Mouse (Mus musculus) forebrain, embryonic 13.5 days (tissue): ENCODE data around the gene Thoc3. TPM values are rescaled to one million over a fixed set of nuclear protein-coding genes. Genes with fewer than 3 reads are reported as not detected.

Source experiments
- ATAC-seq: fragments of 200-750 bp; cut with Nextera tagmentation; 2 replicates; pipeline ENCODE4 v1.8.0; 2017
- H3K27ac ChIP-seq: fragments of 300-500 bp; sonication (generic); 2 replicates; pipeline ENCODE4 v1.5.1; 2015; ENCODE audit warnings: inconsistent platforms, mild to moderate bottlenecking, moderate library complexity
- H3K27me3 ChIP-seq: fragments of 300-500 bp; sonication (generic); 2 replicates; pipeline ENCODE4 v1.6.1; 2015; ENCODE audit warnings: mild to moderate bottlenecking, inconsistent platforms
- H3K36me3 ChIP-seq: fragments of 300-500 bp; sonication (generic); 2 replicates; pipeline ENCODE4 v1.6.1; 2015; ENCODE audit warnings: mild to moderate bottlenecking, inconsistent platforms; ENCODE audit not compliant: poor library complexity, severe bottlenecking
- H3K4me1 ChIP-seq: fragments of 300-500 bp; sonication (generic); 2 replicates; pipeline ENCODE4 v1.6.1; 2015; ENCODE audit warnings: inconsistent platforms
- H3K4me2 ChIP-seq: fragments of 300-500 bp; sonication (generic); 2 replicates; pipeline ENCODE4 v1.6.1; 2015; ENCODE audit warnings: inconsistent platforms, mild to moderate bottlenecking, moderate library complexity
- H3K4me3 ChIP-seq: fragments of 300-500 bp; sonication (generic); 2 replicates; pipeline ENCODE4 v1.5.1; 2015; ENCODE audit warnings: mild to moderate bottlenecking, inconsistent platforms
- H3K9ac ChIP-seq: fragments of 300-500 bp; sonication (generic); 2 replicates; pipeline ENCODE4 v1.6.1; 2015; ENCODE audit warnings: mild to moderate bottlenecking, inconsistent platforms
- H3K9me3 ChIP-seq: fragments of 300-500 bp; sonication (generic); replicated peaks from 2 replicates; pipeline ENCODE4 v1.6.1; 2016; ENCODE audit warnings: inconsistent platforms
- WGBS: fragments of 180-500 bp; shearing (Covaris S2); methylation state at CpG from one replicate; pipeline ENCODE4 v1.1.7; 2015; 5-methylcytosine and 5-hydroxymethylcytosine counted together
- polyA plus RNA-seq: library from polyadenylated mRNA; unstranded; fragments of >200 nt; fragmentation: Nextera tagmentation; extraction: Ambion mirVana; gene quantifications from 2 replicates; pipeline ENCODE4 v1.2.1, GENCODE M21; 2015

The Thoc3 gene
- polyA plus RNA-seq, 1 experiment from 2014 or later, result 113 TPM

DNA sequence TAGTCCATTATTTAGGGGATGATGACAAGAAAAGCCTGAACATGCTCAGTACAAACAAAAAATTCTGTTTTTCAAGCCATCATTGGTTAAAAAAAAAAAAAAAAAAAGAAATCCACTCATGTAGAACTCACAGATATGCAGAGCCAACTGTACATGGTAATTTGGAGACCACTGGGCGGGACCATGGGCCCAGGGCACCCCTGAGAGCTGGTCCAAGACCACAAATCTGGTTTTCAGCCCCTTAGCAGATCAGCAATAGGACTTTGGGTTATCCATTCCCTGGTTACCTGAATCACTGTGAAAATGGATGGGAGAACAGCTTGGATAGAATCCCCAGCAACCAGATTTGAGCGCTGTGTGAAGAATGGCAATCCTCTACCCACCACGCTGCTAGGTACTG is 57.0 kb downstream of the Thoc3 start:
- 78% methylated on average over 3 of the region's 3 CpGs for WGBS
- Histone ChIP-seq H3K9me3 (no peaks in the 10 kb centered on the region), H3K4me3 (no peak overlapping the region), H3K9ac (no peak overlapping the region), H3K27ac (peak overlapping the region; percentile 51; the same call in 1 of the 2 replicates), H3K4me2 (no peak overlapping the region), H3K4me1 (peaks cover 16% of the 10 kb centered on the region), H3K27me3 (no peaks in the 10 kb centered on the region), H3K36me3 (no peaks in the 10 kb centered on the region)
- ATAC-seq, result no peak

Other genes starting within 250 kb of the Thoc3 start
- gene Cplx2, start 97.5 kb downstream of the Thoc3 start, polyA plus RNA-seq, result 20.0 and 22.8 TPM in 2 replicates
- 17.7 and 17.8 TPM in 2 replicates for gene Simc1, start 34.9 kb upstream of the Thoc3 start, polyA plus RNA-seq
- gene 4833439L19Rik, start 96.6 kb upstream of the Thoc3 start, polyA plus RNA-seq, result 262 and 276 TPM in 2 replicates
- 52.1 and 53.5 TPM in 2 replicates for gene Arl10, start 106.2 kb upstream of the Thoc3 start, polyA plus RNA-seq
- 59.6 and 66.2 TPM in 2 replicates for gene Nop16, start 121.2 kb upstream of the Thoc3 start, polyA plus RNA-seq
- gene Higd2a, start 121.4 kb upstream of the Thoc3 start, polyA plus RNA-seq, result 204 and 209 TPM in 2 replicates
- 57.2 and 60.3 TPM in 2 replicates for gene Cltb, start 142.5 kb upstream of the Thoc3 start, polyA plus RNA-seq
- 69.4 and 73.2 TPM in 2 replicates for gene Faf2, start 152.9 kb upstream of the Thoc3 start, polyA plus RNA-seq
- 98.6 and 98.8 TPM in 2 replicates for gene Rnf44, start 225.1 kb upstream of the Thoc3 start, polyA plus RNA-seq
- 0.05 TPM in 1 of 2 replicates, not detected in the other for gene Cdhr2, start 232.6 kb upstream of the Thoc3 start, polyA plus RNA-seq